Mouse (Mus musculus) MEL (cell line): ENCODE data around the gene Sox11. TPM values are rescaled to one million over a fixed set of nuclear protein-coding genes. Genes with fewer than 3 reads are reported as not detected.

Experiments
- DNase-seq: peaks from one replicate; pipeline ENCODE4 v3.0.0; 2011; ENCODE audit warnings: low read depth, low spot score
- H3K27ac ChIP-seq: 2 replicates; pipeline ENCODE4 v1.5.1; 2012; ENCODE audit warnings: low read depth, mild to moderate bottlenecking, control low read depth, low read length, moderate library complexity; ENCODE audit not compliant: control insufficient read depth
- H3K27me3 ChIP-seq, 2 experiments: fragments of 150-350 bp in 1 of 2; sonication (generic) in 1 of 2; 2 replicates each; pipeline ENCODE4 v1.6.1; 2012; ENCODE audit warnings: low read length in 2 of 2, mild to moderate bottlenecking in 2 of 2, improper control_type of control experiment in 1 of 2, moderate library complexity in 1 of 2; ENCODE audit not compliant: insufficient read depth in 2 of 2, control insufficient read depth in 1 of 2
- H3K36me3 ChIP-seq, 2 experiments: 2 replicates each; pipeline ENCODE4 v1.6.1; 2012 to 2014; ENCODE audit warnings: low read length in 2 of 2, improper control_type of control experiment in 1 of 2, inconsistent platforms in 1 of 2, mild to moderate bottlenecking in 1 of 2; ENCODE audit not compliant: insufficient read depth in 2 of 2, control insufficient read depth in 1 of 2
- H3K4me1 ChIP-seq, 2 experiments: fragments of 150-350 bp in 1 of 2; sonication (generic) in 1 of 2; 2 replicates each; pipeline ENCODE4 v1.6.1; 2012; ENCODE audit warnings: low read length in 2 of 2, improper control_type of control experiment in 1 of 2, mild to moderate bottlenecking in 1 of 2; ENCODE audit not compliant: insufficient read depth in 2 of 2, control insufficient read depth in 1 of 2
- H3K4me3 ChIP-seq, 2 experiments: fragments of 150-350 bp in 1 of 2; sonication (generic) in 1 of 2; 2 replicates each; pipeline ENCODE4 v1.5.1; 2012; ENCODE audit warnings: low read depth in 2 of 2, low read length in 2 of 2, mild to moderate bottlenecking in 2 of 2, moderate library complexity in 2 of 2, control low read depth in 1 of 2, improper control_type of control experiment in 1 of 2; ENCODE audit not compliant: control insufficient read depth in 1 of 2, insufficient read depth in 1 of 2
- H3K79me2 ChIP-seq: 2 replicates; pipeline ENCODE4 v1.6.1; 2012; ENCODE audit warnings: mild to moderate bottlenecking, low read length, moderate library complexity; ENCODE audit not compliant: control insufficient read depth, poor library complexity, insufficient read depth
- H3K9ac ChIP-seq: 2 replicates; pipeline ENCODE4 v1.6.1; 2012; ENCODE audit warnings: low read depth, mild to moderate bottlenecking, control low read depth, low read length, moderate library complexity; ENCODE audit not compliant: control insufficient read depth, poor library complexity, severe bottlenecking
- H3K9me3 ChIP-seq: fragments of 150-350 bp; sonication (generic); replicated peaks from 2 replicates; pipeline ENCODE4 v1.6.1; 2012; ENCODE audit warnings: mild to moderate bottlenecking, low read length, improper control_type of control experiment, moderate library complexity; ENCODE audit not compliant: insufficient read depth
- E2F4 ChIP-seq: IDR thresholded peaks from 2 replicates; pipeline ENCODE4 v1.6.1; 2011; ENCODE audit warnings: low read depth, low read length, improper control_type of control experiment, borderline replicate concordance
- GABPA ChIP-seq: IDR thresholded peaks from 2 replicates; pipeline ENCODE4 v1.6.1; 2012; ENCODE audit warnings: low read depth, mild to moderate bottlenecking, inconsistent platforms, low read length, improper control_type of control experiment, moderate library complexity
- MAX ChIP-seq: IDR thresholded peaks from 2 replicates; pipeline ENCODE4 v1.6.1; 2011; ENCODE audit warnings: low read length, improper control_type of control experiment
- MAZ ChIP-seq: IDR thresholded peaks from 2 replicates; pipeline ENCODE4 v1.6.1; 2012; ENCODE audit warnings: low read depth, mild to moderate bottlenecking, inconsistent platforms, low read length, improper control_type of control experiment
- MEF2A ChIP-seq: IDR thresholded peaks from 2 replicates; pipeline ENCODE4 v1.6.1; 2014; ENCODE audit warnings: low read depth, mild to moderate bottlenecking, inconsistent platforms, low read length, improper control_type of control experiment; ENCODE audit not compliant: poor library complexity, insufficient replicate concordance, severe bottlenecking; ENCODE audit errors: extremely low read depth
- MXI1 ChIP-seq: IDR thresholded peaks from 2 replicates; pipeline ENCODE4 v1.6.1; 2011; ENCODE audit warnings: mild to moderate bottlenecking, low read depth, low read length, improper control_type of control experiment
- MYC ChIP-seq: IDR thresholded peaks from 2 replicates; pipeline ENCODE4 v1.6.1; 2011; ENCODE audit warnings: low read depth, mild to moderate bottlenecking, low read length, improper control_type of control experiment, moderate library complexity
- NELFE ChIP-seq: IDR thresholded peaks from 2 replicates; pipeline ENCODE4 v1.6.1; 2011; ENCODE audit warnings: low read depth, low read length, improper control_type of control experiment
- NRF1 ChIP-seq: IDR thresholded peaks from 2 replicates; pipeline ENCODE4 v1.6.1; 2014; ENCODE audit warnings: low read depth, mild to moderate bottlenecking, inconsistent platforms, low read length, improper control_type of control experiment, moderate library complexity; ENCODE audit not compliant: poor library complexity, insufficient read depth, severe bottlenecking
- POLR2A ChIP-seq, 2 experiments: IDR thresholded peaks; 2 replicates each; pipeline ENCODE4 v1.6.1; 2011 to 2012; ENCODE audit warnings: low read length in 2 of 2, mild to moderate bottlenecking in 2 of 2, control low read depth in 1 of 2, improper control_type of control experiment in 1 of 2, low read depth in 1 of 2, moderate library complexity in 1 of 2; ENCODE audit not compliant: control insufficient read depth in 1 of 2, insufficient read depth in 1 of 2, poor library complexity in 1 of 2
- POLR2AphosphoS2 ChIP-seq: IDR thresholded peaks from 2 replicates; pipeline ENCODE4 v1.6.1; 2011; ENCODE audit warnings: low read length, improper control_type of control experiment
- SIN3A ChIP-seq: IDR thresholded peaks from 2 replicates; pipeline ENCODE4 v1.6.1; 2012; ENCODE audit warnings: low read length, improper control_type of control experiment, inconsistent platforms
- UBTF ChIP-seq: IDR thresholded peaks from 2 replicates; pipeline ENCODE4 v1.6.1; 2012; ENCODE audit warnings: low read depth, mild to moderate bottlenecking, inconsistent platforms, low read length, improper control_type of control experiment, moderate library complexity, borderline replicate concordance; ENCODE audit not compliant: insufficient read depth
- USF1 ChIP-seq: IDR thresholded peaks from 2 replicates; pipeline ENCODE4 v1.6.1; 2014; ENCODE audit warnings: low read depth, mild to moderate bottlenecking, inconsistent platforms, low read length, improper control_type of control experiment, moderate library complexity
- ZKSCAN1 ChIP-seq: IDR thresholded peaks from 2 replicates; pipeline ENCODE4 v1.6.1; 2012; ENCODE audit warnings: low read depth, mild to moderate bottlenecking, inconsistent platforms, low read length, improper control_type of control experiment, moderate library complexity
- polyA plus RNA-seq, 2 experiments: library from polyadenylated mRNA; stranded (reverse) in 1 of 2; unstranded in 1 of 2; fragments of >175 nt in 1 of 2; fragments of >200 nt in 1 of 2; gene quantifications; 2 replicates each; pipeline versions ENCODE4 v1.2.1 to v1.2.4; 2012; ENCODE audit warnings: low replicate concordance in 2 of 2, low read depth in 1 of 2; ENCODE audit not compliant: insufficient read length in 2 of 2, insufficient read depth in 1 of 2, missing spikeins in 1 of 2
- total RNA-seq: library from RNA; depleted of rRNA; stranded (reverse); fragments of 300-350 nt; gene quantifications from 2 replicates; pipeline ENCODE4 v1.2.3, GENCODE M21; 2012; rRNA removed

Sox11 gene
- not detected in 2 replicates for total RNA-seq
- not detected for polyA plus RNA-seq

GRCm38 (mm10) chr12:27341871-27342690 is at the start of gene Sox11:
Sox11 (minus strand) TSS chr12:27342574.
- Histone ChIP-seq H3K27ac (no peak within 1 kb of the TSS), H3K9ac (no peak within 1 kb of the TSS), H3K27me3 (no peaks in the 10 kb centered on the region), H3K9me3 (no peaks in the 10 kb centered on the region), H3K4me3 (no peak within 1 kb of the TSS), H3K36me3 (no peaks in the 10 kb centered on the region), H3K79me2 (no peaks in the 10 kb centered on the region)
- DNase-seq, result no peak
- no peak for TF ChIP-seq NRF1
- TF ChIP-seq MYC, result no peak
- TF ChIP-seq SIN3A, result no peak
- TF ChIP-seq E2F4, result no peak
- TF ChIP-seq POLR2AphosphoS2, result no peak
- no peak for TF ChIP-seq POLR2A (IDR thresholded peaks at IDR 0.05; ENCODE audit: control insufficient read depth in 1 of 2, insufficient read depth in 1 of 2, low read depth in 1 of 2, low read length in 2 of 2, poor library complexity in 1 of 2)
- no peak for TF ChIP-seq USF1
- TF ChIP-seq UBTF, result no peak
- no peak for TF ChIP-seq GABPA
- no peak for TF ChIP-seq NELFE
- TF ChIP-seq MAZ, result no peak
- no peak for TF ChIP-seq MEF2A
- TF ChIP-seq MAX, result no peak
- TF ChIP-seq, all 39 proteins: peak for 0
- no peaks in the 10 kb centered on the region for H3K4me1 ChIP-seq

GRCm38 (mm10) chr12:27391652-27392305 is 49.4 kb upstream of the Sox11 start:
- H3K9ac ChIP-seq, result no peak overlapping the region
- no peak overlapping the region for H3K4me3 ChIP-seq
- no peak overlapping the region for H3K27ac ChIP-seq
- no peaks in the 10 kb centered on the region for H3K36me3 ChIP-seq
- no peaks in the 10 kb centered on the region for H3K27me3 ChIP-seq
- no peaks in the 10 kb centered on the region for H3K4me1 ChIP-seq
- TF ChIP-seq MXI1 (no peak), ZKSCAN1 (no peak)
- DNase-seq, result no peak
- H3K9me3 ChIP-seq, result no peaks in the 10 kb centered on the region
- no peaks in the 10 kb centered on the region for H3K79me2 ChIP-seq
